Mouse (Mus musculus) megakaryocyte, embryonic 14.5 days (primary cell): ENCODE data around the gene Cnnm4. TPM values are rescaled to one million over a fixed set of nuclear protein-coding genes. Genes with fewer than 3 reads are reported as not detected.

Experiments used
- H3K27me3 ChIP-seq: replicated peaks from 2 replicates; pipeline ENCODE3; 2012; ENCODE audit warnings: inconsistent platforms
- H3K36me3 ChIP-seq: replicated peaks from 2 replicates; pipeline ENCODE3; 2012; ENCODE audit warnings: low read length, inconsistent platforms, mixed read lengths
- H3K4me1 ChIP-seq: 2 replicates; pipeline ENCODE4 v1.6.1; 2012; ENCODE audit warnings: inconsistent platforms
- H3K4me3 ChIP-seq: replicated peaks from 2 replicates; pipeline ENCODE3; 2012; ENCODE audit warnings: moderate library complexity, mild to moderate bottlenecking, inconsistent platforms
- H3K9me3 ChIP-seq: 2 replicates; pipeline ENCODE4 v1.6.1; 2012; ENCODE audit warnings: inconsistent platforms
- FLI1 ChIP-seq: IDR thresholded peaks from 2 replicates; pipeline ENCODE4 v1.6.1; 2012; ENCODE audit warnings: low read length, inconsistent platforms, mixed read lengths
- polyA plus RNA-seq: library from polyadenylated mRNA; stranded (reverse); fragments of >175 nt; gene quantifications from 2 replicates; pipeline ENCODE4 v1.2.3, GENCODE M21; 2012; ENCODE audit warnings: low replicate concordance; ENCODE audit not compliant: insufficient read depth

The Cnnm4 gene
- polyA plus RNA-seq, 1 experiment = 7.7 TPM

DNA sequence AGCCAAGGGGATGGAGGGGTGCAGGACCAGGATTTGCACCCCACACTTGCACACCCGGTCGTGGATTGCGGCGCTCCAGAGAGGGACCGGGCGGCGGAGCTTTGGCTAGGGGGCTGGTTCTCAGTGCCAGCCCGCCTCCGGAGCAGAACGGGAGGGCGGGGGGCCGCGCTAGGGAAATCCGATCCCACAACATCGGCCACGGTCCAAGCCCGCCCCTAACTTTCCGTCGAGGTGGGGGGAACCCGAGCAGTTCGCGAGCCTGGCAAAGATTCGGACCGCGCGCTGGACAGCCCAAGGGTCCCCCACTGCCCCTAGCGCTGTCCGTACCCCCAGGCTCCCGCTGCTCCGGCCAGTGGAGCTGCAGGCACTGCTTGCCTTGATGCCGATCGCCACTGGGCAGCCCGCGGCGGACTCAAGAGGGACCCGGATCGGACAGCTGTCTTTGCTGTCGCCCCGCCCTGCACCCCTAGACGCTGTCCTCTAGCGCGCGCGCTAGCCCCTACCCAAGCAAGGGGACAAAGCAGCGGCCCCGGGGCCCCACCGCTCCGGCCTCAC is 86.1 kb downstream of the Cnnm4 start:
- peaks cover 10% of the 10 kb centered on the region for H3K36me3 ChIP-seq
- H3K9me3 ChIP-seq = no peaks in the 10 kb centered on the region
- H3K4me1 ChIP-seq = peaks cover 77% of the 10 kb centered on the region
- peaks cover 99% of the 10 kb centered on the region for H3K27me3 ChIP-seq
- H3K4me3 ChIP-seq = peak overlapping the region; percentile 94
- TF ChIP-seq FLI1 = no peak

Other genes with a start within 250 kb of the Cnnm4 start
- gene Uggt1, start 226.9 kb upstream of the Cnnm4 start, polyA plus RNA-seq = 3.3 and 3.4 TPM in 2 replicates
- gene Neurl3, start 196.9 kb upstream of the Cnnm4 start, polyA plus RNA-seq = 10.2 and 15.0 TPM in 2 replicates
- gene Arid5a, start 163.9 kb upstream of the Cnnm4 start, polyA plus RNA-seq = 4.4 and 17.4 TPM in 2 replicates
- gene Kansl3, start 102.4 kb upstream of the Cnnm4 start, polyA plus RNA-seq = 5.8 and 6.6 TPM in 2 replicates
- gene Fer1l5, start 99.3 kb upstream of the Cnnm4 start, polyA plus RNA-seq = not detected in 2 replicates
- 1.1 and 6.7 TPM in 2 replicates for gene Lman2l, start 26.3 kb upstream of the Cnnm4 start, polyA plus RNA-seq
- 9.6 and 10.5 TPM in 2 replicates for gene Cnnm3, start 40.2 kb downstream of the Cnnm4 start, polyA plus RNA-seq
- 2.7 and 5.6 TPM in 2 replicates for gene Ankrd23, start 65.3 kb downstream of the Cnnm4 start, polyA plus RNA-seq
- gene Gm42417, start 67.8 kb downstream of the Cnnm4 start, polyA plus RNA-seq = not detected in 2 replicates
- 7.9 and 10.2 TPM in 2 replicates for gene Ankrd39, start 75.8 kb downstream of the Cnnm4 start, polyA plus RNA-seq
- gene Sema4c, start 86.7 kb downstream of the Cnnm4 start, polyA plus RNA-seq = 1.3 TPM in 1 of 2 replicates, not detected in the other
- 2.0 TPM in 1 of 2 replicates, not detected in the other for gene Fam178b, start 211.6 kb downstream of the Cnnm4 start, polyA plus RNA-seq
- gene Cox5b, start 219.8 kb downstream of the Cnnm4 start, polyA plus RNA-seq = 541 and 3,162 TPM in 2 replicates
- not detected in 2 replicates for gene 4933424G06Rik, start 238.5 kb downstream of the Cnnm4 start, polyA plus RNA-seq
- 26.0 and 36.4 TPM in 2 replicates for gene Actr1b, start 242.8 kb downstream of the Cnnm4 start, polyA plus RNA-seq